Mouse (Mus musculus) CH12.LX (cell line): ENCODE measurements at regions not wholly inside any gene's neighbourhood (a gene's known extent, or its start where the extent isn't known, plus 50 kb on each side); places are given as distances from the start of the nearest gene placed in this dataset.

Experiments used
- BHLHE40 ChIP-seq: IDR thresholded peaks from 2 replicates; pipeline ENCODE4 v1.6.1; 2011; ENCODE audit warnings: mild to moderate bottlenecking, low read depth, low read length, improper control_type of control experiment
- CTCF ChIP-seq, 2 experiments: IDR thresholded peaks in 1 of 2; conservative IDR thresholded peaks in 1 of 2; 2 replicates each; pipeline ENCODE4 v1.5.1; 2011 to 2012; ENCODE audit warnings: low read depth in 2 of 2, low read length in 2 of 2, improper control_type of control experiment in 1 of 2, inconsistent platforms in 1 of 2, mild to moderate bottlenecking in 1 of 2, moderate library complexity in 1 of 2
- EP300 ChIP-seq: IDR thresholded peaks from 2 replicates; pipeline ENCODE4 v1.6.1; 2011; ENCODE audit warnings: low read length, improper control_type of control experiment
- ETS1 ChIP-seq: conservative IDR thresholded peaks from 2 replicates; pipeline ENCODE4 v1.6.1; 2012; ENCODE audit warnings: low read depth, mild to moderate bottlenecking, inconsistent platforms, low read length, improper control_type of control experiment, moderate library complexity
- KAT2A ChIP-seq: IDR thresholded peaks from 2 replicates; pipeline ENCODE4 v1.6.1; 2012; ENCODE audit warnings: low read length, improper control_type of control experiment, inconsistent platforms; ENCODE audit not compliant: insufficient replicate concordance
- MEF2A ChIP-seq: IDR thresholded peaks from 2 replicates; pipeline ENCODE4 v1.6.1; 2014; ENCODE audit warnings: low read depth, mild to moderate bottlenecking, inconsistent platforms, low read length, improper control_type of control experiment, borderline replicate concordance
- POLR2A ChIP-seq: IDR thresholded peaks from 2 replicates; pipeline ENCODE4 v1.6.1; 2011; ENCODE audit warnings: low read depth, mild to moderate bottlenecking, improper control_type of control experiment, low read length
- RAD21 ChIP-seq: IDR thresholded peaks from 2 replicates; pipeline ENCODE4 v1.6.1; 2011; ENCODE audit warnings: low read depth, mild to moderate bottlenecking, low read length, improper control_type of control experiment, moderate library complexity
- RCOR1 ChIP-seq: conservative IDR thresholded peaks from 2 replicates; pipeline ENCODE4 v1.6.1; 2012; ENCODE audit warnings: low read depth, mild to moderate bottlenecking, inconsistent platforms, low read length, improper control_type of control experiment
- TBP ChIP-seq: conservative IDR thresholded peaks from 2 replicates; pipeline ENCODE4 v1.6.1; 2011; ENCODE audit warnings: low read depth, low read length, improper control_type of control experiment
- UBTF ChIP-seq: IDR thresholded peaks from 2 replicates; pipeline ENCODE4 v1.6.1; 2012; ENCODE audit warnings: low read depth, mild to moderate bottlenecking, inconsistent platforms, low read length, improper control_type of control experiment, moderate library complexity
- USF1 ChIP-seq: IDR thresholded peaks from 2 replicates; pipeline ENCODE4 v1.6.1; 2014; ENCODE audit warnings: low read depth, mild to moderate bottlenecking, inconsistent platforms, low read length, improper control_type of control experiment
- ZNF384 ChIP-seq: IDR thresholded peaks from 2 replicates; pipeline ENCODE4 v1.6.1; 2012; ENCODE audit warnings: low read depth, low read length, improper control_type of control experiment, inconsistent platforms

- TF ChIP-seq POLR2A (no peak), ZNF384 (no peak), CTCF (conservative IDR thresholded peaks at IDR 0.05 in 1 of 2, IDR thresholded peaks at IDR 0.05 in 1 of 2; ENCODE audit: low read depth in 2 of 2, low read length in 2 of 2) (no peak), KAT2A (no peak), MEF2A (no peak), USF1 (no peak), UBTF (no peak), RCOR1 (no peak), RAD21 (no peak), TBP (no peak), EP300 (no peak), ETS1 (no peak), BHLHE40 (no peak)
Observed at GRCm38 (mm10) chr4:153829766-153830165, 127.3 kb upstream of the A430005L14Rik start.
